Mouse (Mus musculus): ENCODE data around the gene Vma21-ps. TPM values are rescaled to one million over a fixed set of nuclear protein-coding genes. Genes with fewer than 3 reads are reported as not detected.

Vma21-ps gene
- not detected for polyA plus RNA-seq (2014; fragmentation: Illumina TruSeq; extraction: RNeasy Lipid Tissue Mini Kit (QIAGEN cat#74804); ENCODE audit: low read depth, low replicate concordance)

DNA sequence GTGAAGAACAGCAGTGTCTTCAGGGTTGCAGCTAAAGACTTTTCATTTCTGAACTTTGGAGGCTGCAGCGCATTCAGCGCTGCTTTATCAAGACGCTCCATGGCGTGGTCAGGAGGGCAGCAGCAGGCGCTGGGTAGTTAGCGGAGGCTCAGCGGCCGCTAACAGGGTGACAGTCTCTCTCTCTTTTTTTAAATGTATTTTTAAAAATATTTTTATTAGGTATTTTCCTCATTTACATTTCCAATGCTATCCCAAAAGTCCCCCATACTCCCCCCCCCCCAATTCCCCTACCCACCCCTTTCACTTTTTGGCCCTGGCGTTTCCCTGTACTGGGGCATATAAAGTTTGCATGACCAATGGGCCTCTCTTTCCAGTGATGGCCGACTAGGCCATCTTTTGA lies at the start of gene Vma21-ps:
TSS of gene Vma21-ps (minus strand) at position 101 of the 400 bp plus-strand sequence.

Other genes starting within 250 kb of the Vma21-ps start
- gene Smc2, start 58.0 kb downstream of the Vma21-ps start, polyA plus RNA-seq (2014; fragmentation: Illumina TruSeq; extraction: RNeasy Lipid Tissue Mini Kit (QIAGEN cat#74804); ENCODE audit: low read depth, low replicate concordance) = 53.4 TPM
- gene Toporsl, start 99.0 kb upstream of the Vma21-ps start, polyA plus RNA-seq (2014; fragmentation: Illumina TruSeq; extraction: RNeasy Lipid Tissue Mini Kit (QIAGEN cat#74804); ENCODE audit: low read depth, low replicate concordance) = 422 TPM